Mouse (Mus musculus) heart, adult 2 months (tissue): Measurements from ENCODE around the gene Ggct. TPM values are rescaled to one million over a fixed set of nuclear protein-coding genes. Genes with fewer than 3 reads are reported as not detected.
A peak's percentile ranks its signal among the peaks of the same experiment; 100 is the strongest.
"Not testable (repeated sequence)": the region's sequence is repeated elsewhere in the genome, so short reads cannot be mapped to it uniquely, and the experiment has no call there.

Experiments used
- DNase-seq, 2 experiments: peaks; one replicate each; pipeline ENCODE4 v3.0.0; 2021
- H3K27ac ChIP-seq: fragments of 200-600 bp; 2 replicates; pipeline ENCODE4 v1.8.1; 2022
- H3K27me3 ChIP-seq: fragments of 200-500 bp; 2 replicates; pipeline ENCODE4 v1.6.1; 2012; ENCODE audit warnings: mild to moderate bottlenecking, low read length, inconsistent platforms, mixed read lengths; ENCODE audit not compliant: control insufficient read depth, insufficient read depth
- H3K36me3 ChIP-seq: fragments of 200-500 bp; 2 replicates; pipeline ENCODE4 v1.6.1; 2012; ENCODE audit warnings: low read length, inconsistent platforms; ENCODE audit not compliant: control insufficient read depth, insufficient read depth
- H3K4me1 ChIP-seq: fragments of 200-500 bp; 2 replicates; pipeline ENCODE4 v1.6.1; 2011; ENCODE audit warnings: low read length; ENCODE audit not compliant: control insufficient read depth, insufficient read depth
- H3K4me3 ChIP-seq: fragments of 200-600 bp; 2 replicates; pipeline ENCODE4 v1.8.1; 2022
- H3K79me2 ChIP-seq: fragments of 200-500 bp; replicated peaks from 2 replicates; pipeline ENCODE4 v1.6.1; 2012; ENCODE audit warnings: mild to moderate bottlenecking, inconsistent platforms, low read length, moderate library complexity, mixed read lengths; ENCODE audit not compliant: control insufficient read depth, insufficient read depth
- H3K9ac ChIP-seq: fragments of 200-500 bp; 2 replicates; pipeline ENCODE4 v1.6.1; 2012; ENCODE audit warnings: low read depth, mild to moderate bottlenecking, control low read depth, inconsistent platforms, low read length, mixed read lengths
- CTCF ChIP-seq: fragments of 200-600 bp; IDR thresholded peaks from 2 replicates; pipeline ENCODE4 v1.8.1; 2022; ENCODE audit warnings: antibody characterized with exemption, mild to moderate bottlenecking, moderate library complexity
- EP300 ChIP-seq: fragments of 200-500 bp; IDR thresholded peaks from 2 replicates; pipeline ENCODE4 v1.6.1; 2011; ENCODE audit warnings: low read depth, low read length, control low read depth; ENCODE audit not compliant: insufficient read depth
- POLR2A ChIP-seq: fragments of 200-500 bp; IDR thresholded peaks from 2 replicates; pipeline ENCODE4 v1.6.1; 2011; ENCODE audit warnings: mild to moderate bottlenecking, low read depth, low read length, control low read depth; ENCODE audit not compliant: insufficient read depth
- WGBS: fragments of 180-500 bp; shearing (Covaris S2); methylation state at CpG from one replicate; pipeline ENCODE4 v1.1.7; 2018; 5-methylcytosine and 5-hydroxymethylcytosine counted together
- intact Hi-C: fragments of 180-260 bp; cut with DNase I; formaldehyde crosslinking; loops from one replicate; pipeline ENCODE4 v1.15.1; 2025
- polyA plus RNA-seq: library from polyadenylated mRNA; depleted of rRNA; stranded (reverse); fragments of >200 nt; gene quantifications from 2 replicates; pipeline ENCODE4 v1.2.3, GENCODE M21; 2012
- total RNA-seq, 2 experiments: library from RNA; stranded (reverse); gene quantifications; 2 replicates each; pipeline ENCODE4 v1.2.3; 2021

The Ggct gene
- total and polyA plus RNA-seq, 3 experiments, result 6.8 to 29.1 (median 26.5) TPM

DNA sequence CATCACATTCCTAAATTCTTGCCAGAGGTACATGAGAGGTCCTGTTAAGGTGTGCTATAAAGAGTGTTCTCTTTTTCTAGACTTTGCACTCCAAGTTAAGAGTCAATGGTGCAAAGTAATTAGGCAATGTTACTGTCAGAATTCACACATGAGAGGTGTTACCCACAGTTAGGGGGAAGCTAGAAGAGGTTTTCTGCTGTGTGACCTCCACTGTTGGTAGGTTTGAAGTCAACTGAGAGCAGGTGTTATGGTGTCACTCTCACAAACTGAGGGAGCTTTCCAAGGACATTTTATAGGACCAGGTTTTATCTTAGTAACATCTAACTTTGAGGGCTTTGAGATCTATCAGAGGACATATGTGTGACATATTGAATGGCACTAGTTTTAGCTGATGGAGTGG lies 36.8 kb downstream of the Ggct start:
- H3K27ac ChIP-seq, result peak overlapping the region; percentile 53

DNA sequence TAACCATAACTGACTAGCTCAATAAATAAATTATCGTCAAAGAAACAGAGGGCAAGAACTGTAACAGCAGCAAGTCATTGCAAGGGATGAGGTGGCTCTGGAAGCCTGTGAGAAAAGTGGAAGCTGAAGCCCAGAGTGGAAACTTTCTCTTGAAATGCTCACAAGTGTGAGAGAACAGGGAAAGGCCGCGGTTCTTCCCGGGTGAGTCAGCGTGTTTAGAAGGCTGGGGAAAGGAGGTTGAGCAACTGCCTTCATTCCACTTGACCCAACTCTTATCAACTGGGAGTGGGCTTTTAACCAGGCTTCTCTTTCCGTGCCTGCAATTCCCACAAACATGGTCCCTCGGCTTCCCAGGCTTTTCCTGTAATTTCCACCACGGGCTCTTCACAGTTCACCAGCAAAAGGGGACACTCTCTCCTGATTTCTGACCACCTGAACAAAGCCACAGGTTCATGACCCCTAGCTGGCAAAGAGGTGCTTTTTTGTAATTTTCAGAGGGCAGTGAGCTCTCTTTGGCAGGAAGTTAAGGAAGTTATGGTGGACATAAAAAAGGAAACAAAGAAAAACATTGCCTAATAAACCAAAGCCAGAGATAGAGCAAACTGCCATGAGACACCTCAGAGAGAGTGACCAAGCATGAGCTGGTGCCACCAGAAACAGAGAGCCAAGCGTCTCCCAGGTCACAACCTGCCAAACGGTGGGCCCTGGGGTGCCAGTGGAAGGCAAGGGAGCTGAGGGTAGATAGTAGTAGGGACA lies 37.9 kb downstream of the Ggct start:
- Histone ChIP-seq H3K79me2 (peaks cover 2% of the 10 kb centered on the region), H3K27ac (peak overlapping the region; percentile 53), H3K9ac (no peak overlapping the region), H3K36me3 (peaks cover 17% of the 10 kb centered on the region), H3K27me3 (no peaks in the 10 kb centered on the region), H3K4me3 (no peak overlapping the region), H3K4me1 (peaks cover 19% of the 10 kb centered on the region)
- 35% methylated on average over 10 of the region's 10 CpGs for WGBS
- intact Hi-C loops, result loop anchor here (2.0 kb wide), 1 partner anchor 14 kb away; no protein-coding TSS in a partner anchor
- TF ChIP-seq CTCF (no peak), POLR2A (no peak), EP300 (no peak)
- DNase-seq, result peak; percentile 59 to 80

More for the DNA sequence above, 36.8 kb downstream of the Ggct start:
- Histone ChIP-seq H3K9ac (no peak overlapping the region), H3K79me2 (peaks cover 3% of the 10 kb centered on the region), H3K27me3 (no peaks in the 10 kb centered on the region), H3K4me3 (no peak overlapping the region), H3K36me3 (peaks cover 17% of the 10 kb centered on the region), H3K4me1 (peaks cover 23% of the 10 kb centered on the region)
- intact Hi-C loops, result loop anchor here (2.0 kb wide), 1 partner anchor 13 kb away; no protein-coding TSS in a partner anchor
- DNase-seq, result no peak
- TF ChIP-seq POLR2A (no peak), EP300 (no peak), CTCF (no peak)

DNA sequence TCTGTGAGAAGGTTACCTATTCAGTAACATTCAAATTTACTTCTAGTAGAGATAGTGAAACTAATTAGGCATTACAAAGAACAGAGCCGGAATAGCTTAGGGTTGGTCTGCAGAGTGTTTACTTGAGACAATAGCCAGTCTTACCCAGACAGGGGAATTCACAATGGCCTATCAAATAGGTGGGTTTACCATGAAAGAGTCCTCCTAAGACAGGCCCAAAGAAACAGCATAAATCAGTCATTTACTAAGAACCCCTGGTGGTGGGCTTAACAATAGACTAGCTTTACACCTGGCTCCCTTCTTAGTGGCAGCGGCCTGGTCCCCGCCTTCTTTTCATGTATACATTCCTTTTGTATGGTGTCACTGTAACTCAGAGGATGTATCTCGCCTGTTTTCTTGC lies 39.4 kb downstream of the Ggct start:
- Histone ChIP-seq H3K4me1 (peaks cover 18% of the 10 kb centered on the region), H3K36me3 (peaks cover 17% of the 10 kb centered on the region)
- H3K79me2 ChIP-seq, H3K27me3 ChIP-seq, H3K4me3 ChIP-seq, intact Hi-C loops, H3K27ac ChIP-seq, H3K9ac ChIP-seq, DNase-seq: not testable (repeated sequence)
- 93% methylated on average over 4 of the region's 4 CpGs for WGBS

DNA sequence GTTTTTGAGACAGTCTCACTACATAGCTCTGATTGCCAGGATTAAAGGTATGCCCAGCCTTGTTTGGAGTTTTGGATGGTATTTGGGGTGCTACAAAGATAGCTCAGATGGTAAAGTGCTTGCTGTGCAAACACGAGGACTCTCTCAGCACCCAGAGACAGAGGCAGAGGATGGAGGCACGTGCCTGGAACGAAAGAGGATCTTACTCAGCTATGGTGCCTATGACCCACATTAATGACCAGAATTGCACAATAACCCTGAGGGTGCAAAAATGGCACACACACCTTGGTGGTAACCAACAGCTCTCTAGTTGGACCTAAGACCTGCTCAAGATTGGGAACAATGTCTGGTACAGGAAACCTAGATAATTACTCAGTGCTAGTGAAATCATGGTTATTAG lies 40.2 kb downstream of the Ggct start:
- Histone ChIP-seq H3K4me1 (peaks cover 16% of the 10 kb centered on the region), H3K27ac (no peak overlapping the region), H3K79me2 (peaks cover 2% of the 10 kb centered on the region), H3K36me3 (peaks cover 17% of the 10 kb centered on the region), H3K4me3 (no peak overlapping the region), H3K27me3 (no peaks in the 10 kb centered on the region), H3K9ac (no peak overlapping the region)
- intact Hi-C loops, result no loop called here
- no peak for TF ChIP-seq CTCF
- no peak for TF ChIP-seq EP300
- no peak for TF ChIP-seq POLR2A
- WGBS, result 93% methylated on average over 3 of the region's 3 CpGs
- DNase-seq, result peak in 1 of 2 experiments; percentile 9

DNA sequence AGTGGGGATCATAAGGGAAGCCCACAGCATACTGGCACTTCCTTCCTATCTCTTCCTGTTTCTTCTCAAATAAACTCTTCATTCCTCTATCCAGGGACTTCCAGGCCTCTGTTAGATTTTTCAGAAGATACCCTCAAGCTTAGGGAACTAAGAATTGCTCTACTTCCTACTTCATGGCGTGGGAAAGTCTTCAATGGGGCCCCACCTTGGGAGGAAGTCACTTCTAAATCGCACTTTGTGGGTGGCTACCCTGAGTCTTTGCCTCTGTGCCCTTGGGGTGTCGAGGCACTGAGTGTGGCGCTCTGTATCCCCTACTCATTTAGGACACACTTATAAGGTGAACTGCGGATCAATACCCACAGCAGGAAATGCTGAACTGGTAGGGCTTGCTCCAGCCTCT lies 44.1 kb downstream of the Ggct start:
- Histone ChIP-seq H3K4me1 (peaks cover 2% of the 10 kb centered on the region), H3K27me3 (no peaks in the 10 kb centered on the region), H3K79me2 (peaks cover 2% of the 10 kb centered on the region), H3K36me3 (peaks cover 6% of the 10 kb centered on the region; the same call in 1 of the 2 replicates), H3K9ac (no peak overlapping the region), H3K27ac (no peak overlapping the region), H3K4me3 (no peak overlapping the region)
- DNase-seq, result no peak
- WGBS, result 70% methylated on average over 5 of the region's 5 CpGs
- no peak for TF ChIP-seq CTCF
- no peak for TF ChIP-seq EP300
- no peak for TF ChIP-seq POLR2A
- intact Hi-C loops, result no loop called here

DNA sequence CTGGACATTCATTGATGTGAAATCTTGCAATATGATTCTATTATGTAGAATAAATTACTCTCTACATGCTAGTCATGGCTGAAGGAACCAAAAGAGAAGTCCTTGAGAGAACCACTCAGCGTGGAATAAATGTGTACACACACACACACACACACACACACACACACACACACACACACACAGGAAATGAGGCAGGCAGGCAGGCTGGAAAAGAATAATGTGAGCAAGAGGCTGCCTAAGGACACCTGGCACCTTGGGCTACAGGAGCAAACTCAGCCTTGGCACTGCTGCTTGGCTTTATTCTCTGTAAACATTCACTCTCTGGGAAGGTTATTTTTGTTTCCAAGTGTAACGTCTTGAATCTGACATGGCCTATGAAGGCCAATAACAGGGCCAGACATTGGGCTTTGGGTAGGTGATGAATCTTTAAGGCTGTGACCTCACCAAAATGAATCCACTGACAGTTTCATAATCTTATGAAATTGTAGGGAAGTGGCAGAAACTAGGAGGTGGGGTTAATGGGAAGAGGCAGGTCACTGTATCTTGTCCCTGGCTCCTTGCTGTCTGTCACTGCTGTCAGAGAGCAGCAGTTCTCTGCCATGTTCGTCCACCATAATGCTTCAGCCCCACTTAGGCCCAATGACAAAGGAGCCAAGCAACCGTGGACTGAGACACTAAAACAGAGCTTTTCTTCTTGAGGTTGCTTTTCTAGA lies 46.4 kb downstream of the Ggct start:
- H3K27me3 ChIP-seq, result no peaks in the 10 kb centered on the region
- no peak overlapping the region for H3K4me3 ChIP-seq
- intact Hi-C loops, result no loop called here
- no peaks in the 10 kb centered on the region; the same call in 1 of the 2 replicates for H3K79me2 ChIP-seq
- H3K36me3 ChIP-seq, result peaks cover 6% of the 10 kb centered on the region; the same call in 1 of the 2 replicates
- peaks cover 2% of the 10 kb centered on the region for H3K4me1 ChIP-seq
- 39% methylated on average over 4 of the region's 4 CpGs for WGBS
- DNase-seq, result peak in 1 of 2 experiments; percentile 49
- H3K9ac ChIP-seq, result no peak overlapping the region
- no peak for TF ChIP-seq CTCF
- TF ChIP-seq POLR2A, result no peak
- TF ChIP-seq EP300, result no peak
- H3K27ac ChIP-seq, result no peak overlapping the region
